Mouse (Mus musculus) forebrain, embryonic 10.5 days (tissue): Measurements from ENCODE around the gene Hoxc5. TPM values are rescaled to one million over a fixed set of nuclear protein-coding genes. Genes with fewer than 3 reads are reported as not detected.
A peak's percentile ranks its signal among the peaks of the same experiment; 100 is the strongest.

Source experiments
- DNase-seq: peaks from one replicate; pipeline ENCODE4 v3.0.0-alpha.2; 2017; ENCODE audit warnings: low spot score; ENCODE audit errors: extremely low spot score
- H3K27ac ChIP-seq: fragments of 300-500 bp; sonication (generic); 2 replicates; pipeline ENCODE4 v1.5.1; 2016; ENCODE audit warnings: mild to moderate bottlenecking
- H3K27me3 ChIP-seq: fragments of 300-500 bp; sonication (generic); 2 replicates; pipeline ENCODE4 v1.6.1; 2016; ENCODE audit warnings: mild to moderate bottlenecking; ENCODE audit not compliant: poor library complexity, severe bottlenecking
- H3K36me3 ChIP-seq: fragments of 300-500 bp; sonication (generic); replicated peaks from 2 replicates; pipeline ENCODE4 v1.6.1; 2016; ENCODE audit warnings: mild to moderate bottlenecking, moderate library complexity
- H3K4me1 ChIP-seq: fragments of 300-500 bp; sonication (generic); 2 replicates; pipeline ENCODE4 v1.6.1; 2016
- H3K4me3 ChIP-seq: fragments of 300-500 bp; sonication (generic); 2 replicates; pipeline ENCODE4 v1.5.1; 2016; ENCODE audit warnings: mild to moderate bottlenecking, moderate library complexity
- H3K9me3 ChIP-seq: fragments of 300-500 bp; sonication (generic); 2 replicates; pipeline ENCODE4 v1.6.1; 2016; ENCODE audit warnings: mild to moderate bottlenecking, moderate library complexity
- WGBS: fragments of 180-500 bp; shearing (Covaris S2); methylation state at CpG from one replicate; pipeline ENCODE4 v1.1.7; 2016; 5-methylcytosine and 5-hydroxymethylcytosine counted together
- polyA plus RNA-seq: library from polyadenylated mRNA; unstranded; fragments of >200 nt; fragmentation: Nextera tagmentation; extraction: Ambion mirVana; gene quantifications from 2 replicates; pipeline ENCODE4 v1.2.1, GENCODE M21; 2016

Hoxc5 gene
- polyA plus RNA-seq, 1 experiment from 2014 or later, result not detected

GRCm38 (mm10) chr15:102977423-102977974 is 10.3 kb downstream of the Hoxc5 start:
- Histone ChIP-seq H3K27me3 (peaks cover 100% of the 10 kb centered on the region), H3K27ac (no peak overlapping the region), H3K9me3 (no peaks in the 10 kb centered on the region), H3K36me3 (no peaks in the 10 kb centered on the region), H3K4me3 (no peak overlapping the region), H3K4me1 (peaks cover 13% of the 10 kb centered on the region)
- no peak for DNase-seq
- WGBS, result 1% methylated on average over 15 of the region's 16 CpGs

DNA sequence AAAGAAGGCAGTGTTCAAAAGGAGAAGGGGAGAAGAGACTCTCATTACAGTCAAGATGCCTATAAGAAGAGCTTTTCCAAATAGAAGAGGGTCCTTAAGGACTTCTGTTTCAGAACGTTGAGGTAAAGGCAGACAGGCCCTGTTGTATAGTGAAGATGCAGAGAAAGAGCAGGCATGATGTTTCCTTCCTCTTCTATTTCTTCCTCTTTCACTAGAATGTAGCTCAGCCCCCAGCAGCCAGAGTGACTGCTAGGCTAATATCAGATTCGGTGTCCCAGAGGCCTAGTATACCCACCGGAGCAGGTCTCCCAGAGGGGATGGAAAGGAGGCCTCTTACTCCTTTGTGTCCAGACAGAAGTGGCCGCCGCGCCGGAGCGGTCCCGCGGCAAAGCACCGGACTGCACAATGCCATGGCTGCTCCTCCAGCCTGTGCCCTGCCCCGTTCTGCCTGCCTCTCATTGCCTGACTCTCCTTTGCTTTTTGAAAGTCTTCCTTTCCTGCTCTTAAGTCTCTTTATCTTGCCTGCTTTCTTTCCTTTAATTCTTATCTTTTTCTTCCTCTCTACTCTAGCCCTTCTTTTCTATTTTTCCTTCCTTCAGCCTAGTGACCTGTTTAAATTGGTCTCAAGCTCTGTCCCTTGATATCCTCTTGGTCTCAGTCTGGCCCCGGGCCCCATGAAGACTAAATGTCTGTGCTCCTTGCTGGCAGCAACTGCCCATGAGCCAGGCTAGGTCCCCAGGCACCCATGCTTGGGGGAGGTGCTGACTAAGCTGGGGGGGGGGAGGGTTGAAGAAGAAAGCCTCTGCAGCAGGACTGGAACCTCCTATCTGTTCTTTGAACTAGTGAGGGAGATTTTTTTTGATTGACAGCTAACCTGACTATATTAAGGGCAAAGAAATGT is 11.6 kb downstream of the Hoxc5 start:
- Histone ChIP-seq H3K4me1 (peaks cover 13% of the 10 kb centered on the region), H3K9me3 (no peaks in the 10 kb centered on the region), H3K36me3 (no peaks in the 10 kb centered on the region), H3K27me3 (peaks cover 100% of the 10 kb centered on the region), H3K4me3 (no peak overlapping the region), H3K27ac (no peak overlapping the region)
- no peak for DNase-seq
- under 1% methylated on average over 13 of the region's 13 CpGs for WGBS

- H3K36me3 ChIP-seq, result no peaks in the 10 kb centered on the region
- H3K9me3 ChIP-seq, result no peaks in the 10 kb centered on the region
- no peak overlapping the region for H3K4me3 ChIP-seq
- H3K27ac ChIP-seq, result no peak overlapping the region
- peaks cover 100% of the 10 kb centered on the region for H3K27me3 ChIP-seq
- WGBS, result 0% methylated on average over 1 of the region's 1 CpGs
- no peak for DNase-seq
- peaks cover 13% of the 10 kb centered on the region for H3K4me1 ChIP-seq
These were observed 12.7 kb downstream of the Hoxc5 start for GRCm38 (mm10) chr15:102979936-102980335.

GRCm38 (mm10) chr15:102980352-102980751 is 13.1 kb downstream of the Hoxc5 start:
- DNase-seq, result no peak
- peaks cover 13% of the 10 kb centered on the region for H3K4me1 ChIP-seq
- H3K27ac ChIP-seq, result no peak overlapping the region
- peaks cover 100% of the 10 kb centered on the region for H3K27me3 ChIP-seq
- H3K9me3 ChIP-seq, result no peaks in the 10 kb centered on the region
- 4% methylated on average over 11 of the region's 11 CpGs for WGBS
- no peak overlapping the region for H3K4me3 ChIP-seq
- no peaks in the 10 kb centered on the region for H3K36me3 ChIP-seq

DNA sequence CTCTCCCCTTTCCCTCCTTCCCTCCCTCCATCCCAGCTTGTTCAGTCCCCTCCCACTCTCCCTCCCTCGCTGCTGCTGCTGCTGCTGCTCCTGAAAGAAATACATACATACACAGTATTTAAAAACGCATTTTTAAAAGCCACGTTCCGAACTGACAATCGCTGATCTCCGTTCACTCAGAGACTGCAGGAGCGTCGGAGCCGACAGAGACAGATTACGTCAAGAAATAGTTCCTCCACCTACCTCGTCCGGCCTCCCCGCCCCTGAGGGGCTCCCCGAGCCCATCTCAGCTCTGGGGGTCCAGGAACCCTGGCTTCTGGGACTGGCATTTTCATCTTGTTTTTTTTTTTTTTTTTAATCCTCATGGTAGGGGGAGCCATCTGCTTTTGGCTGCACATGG is 13.7 kb downstream of the Hoxc5 start:
- WGBS, result 1% methylated on average over 14 of the region's 14 CpGs

DNA sequence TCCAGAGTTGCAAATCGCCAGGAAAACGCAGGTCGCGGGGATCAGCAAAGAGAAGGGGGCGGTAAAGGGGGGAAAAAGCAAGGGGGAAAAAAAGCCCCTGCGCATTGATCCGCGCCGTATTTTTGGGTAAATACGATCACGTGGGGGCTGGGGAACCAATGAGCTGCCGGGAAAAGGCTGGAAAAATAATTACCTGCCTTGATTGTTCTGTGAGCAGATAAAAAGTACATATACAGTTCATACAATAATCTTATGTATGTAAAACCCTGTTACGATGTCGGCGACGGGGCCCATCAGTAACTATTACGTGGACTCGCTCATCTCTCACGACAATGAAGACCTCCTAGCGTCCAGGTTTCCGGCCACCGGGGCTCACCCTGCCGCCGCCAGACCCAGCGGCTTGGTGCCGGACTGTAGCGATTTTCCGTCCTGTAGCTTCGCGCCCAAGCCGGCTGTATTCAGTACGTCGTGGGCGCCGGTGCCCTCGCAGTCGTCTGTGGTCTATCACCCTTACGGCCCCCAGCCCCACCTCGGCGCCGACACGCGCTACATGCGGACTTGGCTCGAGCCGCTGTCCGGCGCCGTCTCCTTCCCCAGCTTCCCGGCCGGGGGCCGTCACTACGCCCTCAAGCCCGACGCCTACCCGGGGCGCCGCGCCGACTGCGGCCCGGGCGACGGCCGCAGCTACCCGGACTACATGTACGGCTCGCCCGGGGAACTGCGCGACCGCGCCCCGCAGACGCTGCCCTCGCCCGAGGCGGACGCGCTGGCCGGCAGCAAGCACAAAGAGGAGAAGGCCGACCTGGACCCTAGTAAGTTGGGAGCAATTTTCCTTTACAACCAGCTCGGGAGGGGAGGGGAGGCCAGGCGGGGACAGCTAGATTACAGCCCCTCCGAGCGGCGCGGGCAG is 14.4 kb downstream of the Hoxc5 start:
- WGBS, result under 1% methylated on average over 88 of the region's 88 CpGs
- no peaks in the 10 kb centered on the region for H3K9me3 ChIP-seq
- H3K4me3 ChIP-seq, result peak overlapping the region; percentile 40
- H3K27me3 ChIP-seq, result peaks cover 100% of the 10 kb centered on the region
- no peak overlapping the region for H3K27ac ChIP-seq
- no peaks in the 10 kb centered on the region for H3K36me3 ChIP-seq
- DNase-seq, result no peak
- H3K4me1 ChIP-seq, result peaks cover 13% of the 10 kb centered on the region

More for the DNA sequence above, 13.7 kb downstream of the Hoxc5 start:
- Histone ChIP-seq H3K4me1 (peaks cover 13% of the 10 kb centered on the region), H3K27ac (no peak overlapping the region), H3K4me3 (peak overlapping the region; percentile 40), H3K27me3 (peaks cover 100% of the 10 kb centered on the region), H3K9me3 (no peaks in the 10 kb centered on the region), H3K36me3 (no peaks in the 10 kb centered on the region)
- no peak for DNase-seq

DNA sequence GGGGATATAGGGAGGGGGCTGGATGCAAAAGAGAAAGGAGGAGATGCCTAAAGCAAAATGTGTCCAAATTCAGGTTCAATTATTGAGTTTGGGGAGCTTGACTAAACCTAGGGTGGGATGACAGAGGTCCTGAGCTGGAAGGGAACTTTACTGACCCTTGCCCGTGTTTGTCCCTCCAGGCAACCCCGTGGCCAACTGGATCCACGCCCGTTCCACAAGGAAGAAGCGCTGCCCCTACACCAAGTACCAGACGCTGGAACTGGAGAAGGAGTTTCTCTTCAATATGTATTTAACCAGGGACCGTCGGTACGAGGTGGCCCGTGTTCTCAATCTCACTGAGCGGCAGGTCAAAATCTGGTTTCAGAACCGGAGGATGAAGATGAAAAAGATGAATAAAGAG is 16.5 kb downstream of the Hoxc5 start:
- no peak for DNase-seq
- no peak overlapping the region for H3K4me3 ChIP-seq
- H3K27ac ChIP-seq, result no peak overlapping the region
- H3K36me3 ChIP-seq, result no peaks in the 10 kb centered on the region
- peaks cover 100% of the 10 kb centered on the region for H3K27me3 ChIP-seq
- peaks cover 13% of the 10 kb centered on the region for H3K4me1 ChIP-seq
- 1% methylated on average over 12 of the region's 12 CpGs for WGBS
- H3K9me3 ChIP-seq, result no peaks in the 10 kb centered on the region

DNA sequence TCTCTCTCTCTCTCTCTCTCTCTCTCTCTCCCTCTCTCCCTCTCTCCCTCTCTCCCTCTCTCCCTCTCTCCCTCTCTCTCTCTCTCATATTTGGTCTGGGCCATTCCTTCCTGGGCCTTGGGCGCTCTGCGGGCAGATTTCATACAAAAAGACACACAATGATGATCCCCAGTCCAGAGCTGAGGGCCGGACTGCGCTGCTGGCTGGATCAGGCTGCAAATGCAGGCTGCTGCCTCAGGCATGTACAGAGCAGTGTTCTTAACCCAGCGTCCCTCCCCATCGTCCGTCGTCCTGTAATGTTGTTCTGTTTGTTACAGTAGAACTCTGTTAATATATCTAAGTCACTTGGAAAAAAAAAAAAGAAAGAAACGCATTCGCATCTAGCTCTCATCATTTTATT is 17.3 kb downstream of the Hoxc5 start:
- Histone ChIP-seq H3K4me1 (peaks cover 13% of the 10 kb centered on the region), H3K27me3 (peaks cover 100% of the 10 kb centered on the region), H3K36me3 (no peaks in the 10 kb centered on the region), H3K4me3 (no peak overlapping the region), H3K9me3 (no peaks in the 10 kb centered on the region), H3K27ac (no peak overlapping the region)
- no peak for DNase-seq
- WGBS, result under 1% methylated on average over 10 of the region's 10 CpGs

DNA sequence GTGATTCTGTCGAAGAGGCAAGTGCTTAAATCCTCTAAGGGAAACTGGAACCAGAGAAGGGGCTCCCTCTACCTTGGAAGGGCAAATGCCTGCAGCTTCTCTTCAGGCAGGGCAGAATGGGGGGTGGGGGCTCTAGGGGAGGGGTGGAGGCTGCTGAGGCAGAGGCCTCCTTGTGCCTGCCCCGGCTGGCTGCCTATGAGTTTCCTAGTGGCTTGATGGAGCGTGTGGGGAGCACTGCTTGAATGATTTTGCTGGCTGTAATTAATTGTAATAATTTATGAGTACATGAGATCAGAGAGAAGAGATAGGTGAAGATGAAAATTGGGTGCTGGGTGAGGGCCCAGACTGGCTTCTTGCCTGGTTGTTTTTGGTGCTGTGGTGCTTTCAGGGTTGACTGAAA is 17.7 kb downstream of the Hoxc5 start:
- Histone ChIP-seq H3K36me3 (no peaks in the 10 kb centered on the region), H3K27me3 (peaks cover 100% of the 10 kb centered on the region), H3K27ac (no peak overlapping the region), H3K4me3 (no peak overlapping the region), H3K4me1 (peaks cover 13% of the 10 kb centered on the region), H3K9me3 (no peaks in the 10 kb centered on the region)
- 0% methylated on average over 3 of the region's 3 CpGs for WGBS
- DNase-seq, result no peak

GRCm38 (mm10) chr15:102987124-102987833 is 20.0 kb downstream of the Hoxc5 start:
- no peaks in the 10 kb centered on the region for H3K9me3 ChIP-seq
- H3K4me1 ChIP-seq, result peaks cover 5% of the 10 kb centered on the region
- no peak overlapping the region for H3K4me3 ChIP-seq
- H3K27ac ChIP-seq, result no peak overlapping the region
- H3K36me3 ChIP-seq, result no peaks in the 10 kb centered on the region
- peaks cover 100% of the 10 kb centered on the region for H3K27me3 ChIP-seq
- 3% methylated on average over 21 of the region's 21 CpGs for WGBS
- DNase-seq, result peak; percentile 95

DNA sequence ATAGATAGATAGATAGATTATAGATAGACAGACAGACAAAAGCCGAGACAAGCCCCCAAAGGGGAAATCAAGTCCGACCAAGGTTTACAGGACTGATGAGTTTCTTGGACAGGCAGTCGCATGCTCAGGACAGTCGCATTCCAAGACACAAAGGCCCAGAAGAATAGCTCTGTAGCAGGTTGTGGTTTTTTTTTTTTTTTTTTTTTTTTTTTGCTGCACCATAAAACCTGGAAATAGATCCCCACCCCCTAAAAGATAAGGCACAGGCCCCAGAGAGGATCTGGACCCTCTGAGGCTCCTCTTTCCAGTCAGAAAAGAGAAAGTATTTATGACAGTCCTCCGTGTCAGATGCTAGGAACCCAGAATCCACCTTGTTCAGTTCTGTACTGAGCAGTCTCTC is 20.8 kb downstream of the Hoxc5 start:
- peaks cover 100% of the 10 kb centered on the region for H3K27me3 ChIP-seq
- no peaks in the 10 kb centered on the region for H3K9me3 ChIP-seq
- H3K4me1 ChIP-seq, result peaks cover 5% of the 10 kb centered on the region
- 16% methylated on average over 5 of the region's 5 CpGs for WGBS
- DNase-seq, result no peak
- no peak overlapping the region for H3K27ac ChIP-seq
- H3K36me3 ChIP-seq, result no peaks in the 10 kb centered on the region
- H3K4me3 ChIP-seq, result no peak overlapping the region
